Mouse (Mus musculus) urinary bladder, postnatal 25 days (tissue): ENCODE measurements around the gene Gm9048.
"Not testable (repeated sequence)": the region's sequence is repeated elsewhere in the genome, so short reads cannot be mapped to it uniquely, and the experiment has no call there.

Source experiments
- DNase-seq: peaks from one replicate; pipeline ENCODE4 v3.0.0; 2022; ENCODE audit warnings: low spot score

Gm9048 gene

GRCm38 (mm10) chr10:118348579-118348978, at the start of gene Gm9048:
Gene Gm9048 (minus strand): TSS chr10:118348679.
- not testable (repeated sequence) for DNase-seq

DNA sequence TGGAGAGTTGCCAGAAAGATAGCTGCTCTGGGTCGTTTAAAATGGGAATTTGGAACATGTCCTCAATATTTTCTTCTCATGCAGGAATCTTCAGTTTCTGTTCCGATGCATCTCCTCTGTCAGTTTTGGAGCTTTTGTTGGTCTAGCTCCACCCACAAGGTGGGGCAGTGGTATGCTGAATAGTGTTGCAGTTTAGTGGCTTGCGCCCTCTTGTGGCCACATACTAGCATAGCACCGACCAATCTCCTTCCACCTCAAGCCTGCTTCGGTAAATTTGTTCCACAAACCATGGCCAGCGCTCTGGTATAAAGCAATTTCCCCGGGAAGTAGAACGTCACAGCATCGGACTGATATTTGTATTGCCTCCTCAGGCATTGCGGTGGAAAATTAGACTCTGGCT, 22.0 kb upstream of the Gm9048 start:
- DNase-seq, result peak; percentile 76

DNA sequence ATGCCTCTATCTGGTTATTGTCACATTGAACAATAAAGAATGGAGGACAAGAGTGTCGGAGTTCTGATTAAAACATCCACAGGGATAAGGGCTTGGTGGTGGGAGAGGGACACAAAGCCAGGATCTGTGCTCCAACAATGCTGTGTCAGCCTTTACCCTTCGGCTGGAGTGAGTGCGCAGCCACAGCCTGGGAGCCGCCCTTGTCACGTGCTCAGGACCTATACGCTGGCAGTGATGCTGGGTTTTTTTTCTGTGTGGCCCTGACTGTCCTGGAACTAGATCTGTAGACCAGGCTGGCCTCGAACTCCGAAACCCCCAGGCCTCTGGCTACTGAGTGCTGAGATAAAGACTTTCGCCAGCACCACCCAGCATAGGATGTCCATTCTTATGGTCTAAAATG, 21.0 kb upstream of the Gm9048 start:
- no peak for DNase-seq

- not testable (repeated sequence) for DNase-seq
Observed at GRCm38 (mm10) chr10:118354005-118354404, 5.5 kb upstream of the Gm9048 start, which contains the start of gene Gm9049. Gene Gm9049 (minus strand): TSS chr10:118354105.

DNA sequence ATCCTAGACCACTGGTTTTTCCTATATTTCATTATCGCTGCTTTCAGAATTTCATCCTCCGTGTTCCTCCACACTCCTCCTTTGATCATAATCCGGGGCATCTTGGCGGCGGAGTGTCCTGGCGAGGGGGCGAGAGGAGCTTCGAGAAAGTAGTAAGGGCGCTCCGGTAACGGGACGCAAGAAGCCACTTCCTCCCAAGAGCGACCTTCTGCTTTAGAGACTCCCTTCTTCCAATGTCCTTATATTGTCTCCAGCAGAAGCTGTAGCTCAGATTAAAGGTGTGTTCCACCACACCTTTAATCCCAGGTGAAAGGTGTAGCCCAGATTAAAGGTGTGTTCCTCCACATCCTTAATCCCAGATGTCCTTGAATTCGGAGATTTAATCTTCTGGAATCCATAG, 5.3 kb downstream of the Gm9048 start, which contains the start of gene Gm9046:
TSS of gene Gm9046 (minus strand) at position 101 of the 400 bp plus-strand sequence.
- DNase-seq, result not testable (repeated sequence)

- DNase-seq, result not testable (repeated sequence)
Observed at GRCm38 (mm10) chr10:118337731-118338130, 10.7 kb downstream of the Gm9048 start, which contains the start of gene Gm9045. Gene Gm9045 (minus strand): TSS chr10:118337831.

- not testable (repeated sequence) for DNase-seq
Observed at GRCm38 (mm10) chr10:118332308-118332707, 16.2 kb downstream of the Gm9048 start, which contains the start of gene Gm9044. Gene Gm9044 (minus strand): TSS chr10:118332408.

DNA sequence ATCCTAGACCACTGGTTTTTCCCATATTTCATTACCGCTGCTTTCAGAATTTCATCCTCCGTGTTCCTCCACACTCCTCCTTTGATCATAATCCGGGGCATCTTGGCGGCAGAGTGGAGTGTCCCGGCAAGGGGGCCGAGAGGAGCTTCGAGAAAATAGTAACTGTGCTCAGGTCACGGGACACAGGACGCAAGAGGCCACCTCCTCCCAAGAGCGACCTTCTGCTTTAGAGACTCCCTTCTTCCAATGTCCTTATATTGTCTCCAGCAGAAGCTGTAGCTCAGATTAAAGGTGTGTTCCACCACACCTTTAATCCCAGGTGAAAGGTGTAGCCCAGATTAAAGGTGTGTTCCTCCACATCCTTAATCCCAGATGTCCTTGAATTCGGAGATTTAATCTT, 21.6 kb downstream of the Gm9048 start, which contains the start of gene Gm9040:
TSS of gene Gm9040 (minus strand) at position 101 of the 400 bp plus-strand sequence.
- DNase-seq, result not testable (repeated sequence)

DNA sequence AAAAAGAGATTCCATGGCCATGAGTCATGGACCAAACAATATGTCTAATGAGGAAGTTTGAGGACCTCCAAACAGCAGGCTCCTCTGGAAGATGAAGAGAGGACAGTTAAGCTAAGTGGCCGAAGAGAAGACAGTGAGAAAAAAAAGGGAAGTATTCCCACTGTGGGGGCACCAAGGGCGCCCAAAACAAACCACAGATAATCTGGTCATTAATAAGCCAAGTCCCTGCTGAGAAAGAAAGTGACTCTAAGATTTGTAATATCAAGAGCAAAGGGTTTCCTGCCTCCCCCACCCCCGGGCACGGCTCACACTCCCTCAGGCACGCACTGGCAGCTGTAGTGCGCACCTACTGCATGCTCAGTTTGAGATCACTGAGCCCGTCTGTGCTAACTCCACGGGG, 29.5 kb downstream of the Gm9048 start:
- DNase-seq, result no peak

GRCm38 (mm10) chr10:118302133-118302532, 46.3 kb downstream of the Gm9048 start:
- not testable (repeated sequence) for DNase-seq
